Mouse (Mus musculus): ENCODE measurements at regions not wholly inside any gene's neighbourhood (a gene's known extent, or its start where the extent isn't known, plus 50 kb on each side); places are given as distances from the start of the nearest gene placed in this dataset.

GRCm38 (mm10) chr13:60262449-60263028, 85.4 kb upstream of the Gas1 start:
- TF ChIP-seq CTCF (IDR thresholded peaks at IDR 0.05; ENCODE audit: borderline replicate concordance, insufficient read depth, low read depth, low read length) (no peak), POLR2A (IDR thresholded peaks at IDR 0.05; ENCODE audit: borderline replicate concordance, insufficient read depth, low read length) (no peak)

All from cerebellum, adult 2 months (tissue).